Mouse (Mus musculus): Measurements from ENCODE around the gene Laptm4a.

DNA sequence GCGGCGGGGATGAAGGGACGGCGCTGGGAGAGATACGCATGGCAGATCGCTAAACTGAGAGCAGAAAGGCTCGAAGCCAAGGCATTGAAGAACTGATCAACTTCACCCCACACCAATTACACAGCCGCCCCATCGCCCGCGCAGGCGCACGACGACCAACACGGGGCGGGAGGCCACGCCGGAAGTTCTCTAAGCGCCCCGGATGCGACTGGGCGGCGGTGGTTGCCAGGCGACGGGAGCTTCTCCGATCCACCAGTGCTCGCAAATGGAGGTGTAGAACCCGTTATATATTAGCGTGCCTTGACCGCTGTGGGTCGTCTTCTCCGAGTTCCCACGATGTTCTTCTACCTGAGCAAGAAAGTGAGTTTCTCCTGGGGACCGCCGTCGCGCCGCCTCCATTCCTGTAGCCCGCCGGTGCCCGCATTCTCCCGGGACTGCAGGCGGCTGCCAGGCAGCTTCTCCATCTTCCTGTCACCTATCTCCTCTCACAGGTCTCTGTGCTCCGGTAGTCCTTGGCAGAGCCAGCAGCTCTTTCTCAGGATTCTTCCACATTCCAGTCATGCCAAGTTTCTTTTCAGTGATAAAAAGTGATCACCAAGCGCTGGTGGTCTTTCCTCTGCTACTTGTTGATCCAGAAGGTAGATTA, 52.5 kb downstream of the Laptm4a start, which contains the start of gene Wdr35:
- TF ChIP-seq CHD2 (IDR thresholded peaks at IDR 0.05; ENCODE audit: low read depth, low read length) (no peak), MAFK (IDR thresholded peaks at IDR 0.05; ENCODE audit: insufficient read depth, low read depth, low read length) (no peak)
